Mouse (Mus musculus): Measurements from ENCODE around the gene Lsm14b.
A peak's percentile ranks its signal among the peaks of the same experiment; 100 is the strongest.

The Lsm14b gene

DNA sequence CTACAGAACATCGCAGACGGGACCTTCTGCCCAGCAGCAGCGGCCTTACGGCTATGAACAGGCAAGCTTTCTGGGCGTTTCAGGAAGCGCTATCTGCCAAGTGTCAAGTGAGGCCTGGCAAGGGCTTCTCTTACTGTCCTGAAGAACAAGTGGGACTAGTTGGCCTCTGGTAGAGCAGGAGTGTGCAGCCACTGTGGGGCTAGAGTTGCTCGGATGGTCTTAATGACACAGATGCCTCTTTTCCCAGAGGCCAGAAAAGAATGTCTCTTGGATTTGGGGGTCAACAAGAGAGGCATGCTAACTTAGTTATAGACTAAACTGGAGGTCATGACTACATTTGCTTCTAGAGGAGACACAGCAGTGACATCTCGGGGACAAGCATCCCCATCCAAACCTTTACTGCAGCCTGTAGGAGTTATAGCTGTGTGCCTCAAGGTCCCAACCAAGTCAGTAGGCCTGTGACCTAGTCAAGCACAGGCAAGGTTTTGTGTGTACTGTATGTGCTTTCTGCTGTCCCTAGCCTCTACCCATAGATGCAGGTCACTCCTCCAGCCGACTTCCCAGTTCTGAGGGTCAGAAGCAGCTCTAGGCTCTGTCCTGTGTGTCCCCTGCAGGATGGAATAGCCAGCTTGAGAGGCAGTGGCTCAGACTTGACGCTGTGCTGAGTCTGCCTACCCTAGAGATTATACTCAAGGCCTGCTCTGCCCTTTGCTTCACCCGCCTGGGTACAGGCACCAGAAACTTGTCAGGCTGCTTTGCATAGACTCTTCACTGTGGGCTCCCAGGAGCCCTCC is 38.7 kb downstream of the Lsm14b start:
- no peak for DNase-seq (ENCODE audit: low spot score)

DNA sequence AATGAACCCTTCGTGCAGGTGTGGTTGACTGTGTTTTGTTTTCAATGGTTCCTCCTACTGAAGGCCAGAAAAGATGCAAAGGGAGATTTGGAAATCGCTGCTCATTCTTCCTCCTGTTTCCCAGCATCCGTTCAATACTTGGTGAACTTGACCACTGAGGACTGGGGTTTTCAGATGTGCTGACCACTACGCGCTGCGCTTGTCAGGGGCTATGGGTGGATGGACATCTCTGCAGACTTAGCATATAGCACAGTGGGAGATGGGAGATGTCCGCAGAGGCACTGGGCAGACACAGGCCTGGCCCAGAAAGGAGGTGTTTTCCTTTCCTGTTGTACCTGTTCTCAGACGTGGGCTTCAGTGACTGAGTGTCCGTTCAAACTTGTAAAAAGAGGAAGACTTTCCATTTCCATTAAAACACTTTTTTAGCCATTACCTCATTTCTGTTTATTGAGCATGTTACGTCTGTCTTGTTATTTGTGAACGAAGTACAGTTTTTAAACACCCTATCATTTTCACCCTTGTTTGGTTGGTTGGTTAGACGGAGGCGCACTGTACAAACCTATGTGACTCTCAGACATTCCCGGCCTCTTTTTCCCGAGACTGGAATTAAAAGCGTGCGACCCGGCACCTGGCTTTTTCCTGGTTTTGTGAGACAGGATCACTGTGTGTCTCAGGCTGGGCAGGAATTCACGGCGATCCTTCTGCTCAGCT is 45.1 kb downstream of the Lsm14b start:
- DNase-seq (ENCODE audit: low spot score), result no peak

DNA sequence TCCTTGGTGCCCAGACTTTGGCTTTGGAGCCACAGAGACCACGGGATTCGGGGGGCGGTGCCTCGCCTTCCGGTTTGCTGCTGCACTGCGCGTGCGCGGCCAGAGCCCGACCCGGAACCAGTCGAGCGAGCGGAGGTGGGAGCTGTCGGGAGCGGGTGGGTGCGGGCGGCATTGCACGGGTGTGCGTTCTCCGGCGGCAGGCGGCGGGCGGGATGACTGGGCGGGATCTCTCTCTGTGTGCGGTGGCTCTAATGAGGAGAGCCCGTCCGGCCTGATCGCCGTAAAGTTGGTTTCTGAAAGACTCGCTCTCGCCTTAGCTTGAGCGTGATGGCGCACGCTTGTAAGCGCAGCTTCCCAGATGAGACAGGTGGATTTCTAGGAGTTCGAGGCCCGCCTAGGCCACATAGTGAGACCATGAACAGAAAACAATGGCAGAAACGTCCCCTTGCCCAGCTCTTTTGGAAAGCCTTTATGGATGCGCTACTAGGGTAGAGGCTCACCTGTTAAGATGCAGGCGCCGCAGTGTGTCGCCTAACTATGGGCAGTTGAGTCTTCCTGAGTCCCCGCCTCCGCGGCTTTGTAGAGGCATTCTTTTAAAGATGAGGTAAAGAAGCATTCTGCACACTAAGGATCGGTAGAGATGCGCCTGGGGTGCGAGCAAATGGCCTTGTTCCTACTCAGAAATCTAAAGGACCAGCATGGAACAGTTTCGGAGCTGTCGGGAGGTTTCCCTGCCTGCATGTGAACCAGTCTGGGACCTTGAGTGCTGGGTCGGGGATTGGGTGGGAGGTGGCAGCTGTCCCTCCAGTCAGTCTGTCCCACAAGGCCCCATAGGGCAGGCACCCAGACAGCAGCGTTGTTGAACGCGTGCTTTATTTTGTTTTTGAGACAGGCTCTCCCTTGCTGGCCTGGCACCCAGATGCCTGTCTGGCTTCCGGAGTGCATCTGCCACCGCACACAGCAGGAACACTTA is 46.0 kb downstream of the Lsm14b start, which contains the start of gene Mtg2:
TSS of gene Mtg2 (plus strand) at position 108 of the 973 bp plus-strand sequence.
- peak; percentile 96 for DNase-seq (ENCODE audit: low spot score)

DNA sequence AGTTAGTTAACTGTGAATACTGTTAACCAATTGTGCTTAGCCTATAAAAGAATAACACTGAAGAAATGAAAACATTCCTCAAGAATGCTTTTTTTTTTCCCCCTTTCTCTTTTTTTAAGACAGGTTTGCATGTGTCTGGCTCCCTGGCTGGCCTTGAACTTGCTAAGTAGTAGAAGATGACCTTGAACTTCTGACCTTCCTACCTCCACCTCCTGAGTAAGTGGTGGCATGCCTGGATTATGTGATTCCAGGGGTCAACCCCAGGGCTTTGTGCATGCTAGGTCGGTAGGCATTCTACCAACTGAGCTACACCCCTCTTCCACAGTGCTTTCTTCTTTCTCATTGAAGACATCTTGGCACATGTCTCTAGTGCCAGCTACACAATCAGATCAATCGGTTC is 46.9 kb downstream of the Lsm14b start:
- no peak for DNase-seq (ENCODE audit: low spot score)

DNA sequence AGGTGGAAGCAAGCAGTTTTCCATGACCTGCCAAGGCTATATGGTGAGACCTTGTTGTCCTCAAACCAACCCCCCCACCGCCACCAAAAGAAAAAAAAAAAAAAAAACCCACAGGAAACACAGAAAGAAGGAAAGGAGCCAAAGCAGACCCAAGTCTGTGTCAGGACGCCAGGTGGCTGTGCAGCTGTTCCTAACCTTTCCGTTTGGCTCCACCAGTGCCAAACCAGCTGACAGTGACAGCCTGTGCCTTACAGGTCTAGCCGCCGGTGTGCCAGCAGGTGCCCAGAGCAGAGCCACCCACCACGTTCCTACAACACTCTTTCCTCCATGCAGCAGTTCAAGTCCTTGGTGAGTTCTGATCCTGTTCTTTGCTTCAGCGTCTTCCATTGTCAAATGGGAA is 48.1 kb downstream of the Lsm14b start:
- DNase-seq (ENCODE audit: low spot score), result no peak

DNA sequence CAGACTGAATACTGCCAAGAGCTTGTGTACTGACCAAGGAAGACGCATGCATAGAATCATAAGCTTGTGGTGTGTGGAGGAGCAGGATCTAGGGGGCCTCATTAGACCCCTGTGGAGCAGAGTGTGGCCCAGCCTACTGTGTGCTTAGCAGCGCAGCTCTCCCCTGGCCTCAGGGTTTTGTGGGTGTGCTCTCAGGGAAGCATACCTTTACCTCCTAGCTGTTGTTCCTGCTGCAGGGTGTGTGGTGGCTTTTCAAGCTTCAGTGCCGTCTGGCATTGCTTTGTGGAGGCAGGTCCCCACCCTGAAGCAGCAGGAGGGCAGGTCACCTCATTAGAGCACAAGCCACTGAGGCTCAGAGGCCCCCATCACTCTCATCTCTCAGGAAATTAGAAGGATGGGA is 52.8 kb downstream of the Lsm14b start:
- no peak for DNase-seq (ENCODE audit: low spot score)

DNA sequence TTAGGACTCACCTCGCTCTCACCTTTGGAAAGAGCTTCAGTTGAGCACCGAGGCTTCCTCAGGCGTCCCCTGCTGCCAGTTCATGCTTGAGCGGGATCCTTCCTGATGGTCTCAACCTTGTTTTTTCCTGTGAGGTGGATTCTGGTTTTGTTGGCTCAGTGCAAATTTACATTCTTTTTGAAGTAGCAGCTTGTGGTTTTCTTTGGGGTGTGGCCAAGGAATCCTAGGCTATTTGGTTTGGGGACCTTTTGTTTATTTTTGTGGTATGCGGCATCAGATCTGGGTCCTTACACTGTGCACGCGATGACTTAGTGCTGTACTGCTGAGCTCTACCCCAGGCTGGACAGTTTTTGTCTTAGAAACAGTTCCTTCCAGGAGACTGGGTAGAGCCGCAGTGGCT is 55.9 kb downstream of the Lsm14b start:
- no peak for DNase-seq (ENCODE audit: low spot score)

DNA sequence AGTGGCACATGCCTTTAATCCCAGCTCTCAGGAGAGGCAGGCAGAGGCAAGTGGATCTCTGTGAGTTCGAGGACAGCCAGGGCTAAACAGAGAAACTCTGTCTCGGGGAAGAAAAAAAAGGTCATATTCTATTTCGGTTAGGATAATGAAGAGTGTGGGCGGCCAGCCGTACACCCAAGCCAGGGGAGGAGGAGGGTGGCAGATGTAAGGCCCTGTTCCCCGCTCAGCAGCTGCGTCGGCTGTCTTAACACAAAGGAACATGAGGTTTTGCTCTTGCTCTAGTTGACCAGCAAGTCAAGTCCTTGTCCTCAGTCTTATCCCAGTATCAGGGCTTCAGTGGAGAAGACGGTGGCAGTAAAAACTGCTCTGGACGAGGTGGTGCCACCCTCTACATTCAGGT is 58.3 kb downstream of the Lsm14b start:
- no peak for DNase-seq (ENCODE audit: low spot score)

DNA sequence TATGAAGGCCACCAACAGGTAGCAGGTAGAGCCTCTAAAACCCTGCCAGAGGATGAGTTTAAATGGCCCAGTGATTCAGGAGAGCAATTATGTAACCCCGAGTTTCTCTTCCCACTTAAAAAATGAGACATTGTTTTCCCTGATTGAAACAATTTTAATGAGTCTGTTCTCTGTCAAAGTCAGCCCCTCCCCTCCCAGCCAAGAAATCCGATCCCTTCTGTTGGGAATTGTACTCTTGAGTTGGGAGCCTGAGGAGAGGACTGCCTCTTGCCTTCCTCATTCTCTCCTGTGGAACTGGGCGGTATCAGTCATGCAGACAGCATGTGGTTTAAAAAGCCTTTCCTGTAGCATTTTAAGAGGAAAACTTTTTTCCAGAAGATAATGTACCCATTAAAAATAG is 59.8 kb downstream of the Lsm14b start:
- DNase-seq (ENCODE audit: low spot score), result no peak

All from MN1 (cell line).